Mouse (Mus musculus): ENCODE results near the gene Arl8b. TPM values are rescaled to one million over a fixed set of nuclear protein-coding genes. Genes with fewer than 3 reads are reported as not detected.

The Arl8b gene
- polyA plus RNA-seq, 1 experiment from 2014 or later: 112 TPM

- Histone ChIP-seq H3K4me3 (ENCODE audit: low read depth, low read length) (no peak overlapping the region), H3K9ac (ENCODE audit: low read depth, low read length) (no peak overlapping the region), H3K4me2 (ENCODE audit: low read length) (no peak overlapping the region), H3K36me3 (ENCODE audit: control insufficient read depth, insufficient read depth, low read length) (no peaks in the 10 kb centered on the region), H3K27ac (ENCODE audit: low read length) (no peak overlapping the region), H3K9me3 (replicated peaks; ENCODE audit: control insufficient read depth, low read length, poor library complexity, severe bottlenecking) (no peaks in the 10 kb centered on the region), H3K27me3 (ENCODE audit: control insufficient read depth, insufficient read depth, low read depth, low read length) (no peaks in the 10 kb centered on the region), H3K4me1 (ENCODE audit: control insufficient read depth, insufficient read depth, low read length) (no peaks in the 10 kb centered on the region)
- 91% methylated on average over 1 of the region's 1 CpGs for WGBS
- no peak for ATAC-seq
Measured at GRCm38 (mm10) chr6:108754376-108754775, 28.5 kb upstream of the Arl8b start.

- Histone ChIP-seq H3K9ac (ENCODE audit: low read depth, low read length) (no peak overlapping the region), H3K4me2 (ENCODE audit: low read length) (no peak overlapping the region), H3K4me3 (ENCODE audit: low read depth, low read length) (no peak overlapping the region), H3K27me3 (ENCODE audit: control insufficient read depth, insufficient read depth, low read depth, low read length) (no peaks in the 10 kb centered on the region), H3K27ac (ENCODE audit: low read length) (no peak overlapping the region), H3K36me3 (ENCODE audit: control insufficient read depth, insufficient read depth, low read length) (no peaks in the 10 kb centered on the region), H3K9me3 (replicated peaks; ENCODE audit: control insufficient read depth, low read length, poor library complexity, severe bottlenecking) (no peaks in the 10 kb centered on the region), H3K4me1 (ENCODE audit: control insufficient read depth, insufficient read depth, low read length) (no peaks in the 10 kb centered on the region)
- no peak for ATAC-seq
- 95% methylated on average over 7 of the region's 7 CpGs for WGBS
Measured at GRCm38 (mm10) chr6:108755936-108756335, 27.0 kb upstream of the Arl8b start.

- Histone ChIP-seq H3K4me3 (ENCODE audit: low read depth, low read length) (no peak overlapping the region), H3K4me1 (ENCODE audit: control insufficient read depth, insufficient read depth, low read length) (no peaks in the 10 kb centered on the region), H3K9ac (ENCODE audit: low read depth, low read length) (no peak overlapping the region), H3K27ac (ENCODE audit: low read length) (no peak overlapping the region), H3K36me3 (ENCODE audit: control insufficient read depth, insufficient read depth, low read length) (no peaks in the 10 kb centered on the region), H3K9me3 (replicated peaks; ENCODE audit: control insufficient read depth, low read length, poor library complexity, severe bottlenecking) (no peaks in the 10 kb centered on the region), H3K27me3 (ENCODE audit: control insufficient read depth, insufficient read depth, low read depth, low read length) (no peaks in the 10 kb centered on the region), H3K4me2 (ENCODE audit: low read length) (no peak overlapping the region)
- no peak for ATAC-seq
- WGBS: 82% methylated on average over 10 of the region's 10 CpGs
Measured at GRCm38 (mm10) chr6:108758997-108759697, 23.8 kb upstream of the Arl8b start.

GRCm38 (mm10) chr6:108759698-108760039 is 23.2 kb upstream of the Arl8b start:
- Histone ChIP-seq H3K4me1 (ENCODE audit: control insufficient read depth, insufficient read depth, low read length) (no peaks in the 10 kb centered on the region), H3K4me3 (ENCODE audit: low read depth, low read length) (no peak overlapping the region), H3K27ac (ENCODE audit: low read length) (no peak overlapping the region), H3K36me3 (ENCODE audit: control insufficient read depth, insufficient read depth, low read length) (no peaks in the 10 kb centered on the region), H3K9me3 (replicated peaks; ENCODE audit: control insufficient read depth, low read length, poor library complexity, severe bottlenecking) (no peaks in the 10 kb centered on the region), H3K4me2 (ENCODE audit: low read length) (no peak overlapping the region), H3K9ac (ENCODE audit: low read depth, low read length) (no peak overlapping the region), H3K27me3 (ENCODE audit: control insufficient read depth, insufficient read depth, low read depth, low read length) (no peaks in the 10 kb centered on the region)
- 72% methylated on average over 5 of the region's 5 CpGs for WGBS
- no peak for ATAC-seq

GRCm38 (mm10) chr6:108770880-108771279 is 12.0 kb upstream of the Arl8b start:
- Histone ChIP-seq H3K27me3 (ENCODE audit: control insufficient read depth, insufficient read depth, low read depth, low read length) (no peaks in the 10 kb centered on the region), H3K9me3 (replicated peaks; ENCODE audit: control insufficient read depth, low read length, poor library complexity, severe bottlenecking) (no peaks in the 10 kb centered on the region), H3K9ac (ENCODE audit: low read depth, low read length) (no peak overlapping the region), H3K27ac (ENCODE audit: low read length) (no peak overlapping the region), H3K4me2 (ENCODE audit: low read length) (no peak overlapping the region), H3K4me1 (ENCODE audit: control insufficient read depth, insufficient read depth, low read length) (no peaks in the 10 kb centered on the region), H3K36me3 (ENCODE audit: control insufficient read depth, insufficient read depth, low read length) (no peaks in the 10 kb centered on the region), H3K4me3 (ENCODE audit: low read depth, low read length) (no peak overlapping the region)
- 81% methylated on average over 3 of the region's 3 CpGs for WGBS
- no peak for ATAC-seq

- no peak overlapping the region for H3K4me3 ChIP-seq (ENCODE audit: low read depth, low read length)
- H3K9me3 ChIP-seq (replicated peaks; ENCODE audit: control insufficient read depth, low read length, poor library complexity, severe bottlenecking): no peaks in the 10 kb centered on the region
- no peak overlapping the region for H3K4me2 ChIP-seq (ENCODE audit: low read length)
- no peaks in the 10 kb centered on the region for H3K27me3 ChIP-seq (ENCODE audit: control insufficient read depth, insufficient read depth, low read depth, low read length)
- H3K9ac ChIP-seq (ENCODE audit: low read depth, low read length): no peak overlapping the region
- no peaks in the 10 kb centered on the region for H3K36me3 ChIP-seq (ENCODE audit: control insufficient read depth, insufficient read depth, low read length)
- WGBS: 18% methylated on average over 9 of the region's 9 CpGs
- peak; percentile 42; the same call in 1 of the 2 replicates for ATAC-seq
- H3K27ac ChIP-seq (ENCODE audit: low read length): no peak overlapping the region
- no peaks in the 10 kb centered on the region for H3K4me1 ChIP-seq (ENCODE audit: control insufficient read depth, insufficient read depth, low read length)
Measured at GRCm38 (mm10) chr6:108772913-108773312, 10.0 kb upstream of the Arl8b start.

GRCm38 (mm10) chr6:108773480-108773879 is 9.4 kb upstream of the Arl8b start:
- H3K4me3 ChIP-seq (ENCODE audit: low read depth, low read length): no peak overlapping the region
- no peaks in the 10 kb centered on the region for H3K27me3 ChIP-seq (ENCODE audit: control insufficient read depth, insufficient read depth, low read depth, low read length)
- WGBS: 84% methylated on average over 6 of the region's 6 CpGs

GRCm38 (mm10) chr6:108776274-108776673 is 6.6 kb upstream of the Arl8b start:
- no peak overlapping the region for H3K9ac ChIP-seq (ENCODE audit: low read depth, low read length)
- H3K9me3 ChIP-seq (replicated peaks; ENCODE audit: control insufficient read depth, low read length, poor library complexity, severe bottlenecking): no peaks in the 10 kb centered on the region
- no peak overlapping the region for H3K4me2 ChIP-seq (ENCODE audit: low read length)
- H3K36me3 ChIP-seq (ENCODE audit: control insufficient read depth, insufficient read depth, low read length): no peaks in the 10 kb centered on the region
- H3K4me1 ChIP-seq (ENCODE audit: control insufficient read depth, insufficient read depth, low read length): no peaks in the 10 kb centered on the region
- H3K4me3 ChIP-seq (ENCODE audit: low read depth, low read length): no peak overlapping the region
- H3K27ac ChIP-seq (ENCODE audit: low read length): no peak overlapping the region
- ATAC-seq: no peak
- no peaks in the 10 kb centered on the region for H3K27me3 ChIP-seq (ENCODE audit: control insufficient read depth, insufficient read depth, low read depth, low read length)

More at GRCm38 (mm10) chr6:108773480-108773879, 9.4 kb upstream of the Arl8b start:
- no peak for ATAC-seq
- Histone ChIP-seq H3K9ac (ENCODE audit: low read depth, low read length) (no peak overlapping the region), H3K4me1 (ENCODE audit: control insufficient read depth, insufficient read depth, low read length) (no peaks in the 10 kb centered on the region), H3K27ac (ENCODE audit: low read length) (no peak overlapping the region), H3K9me3 (replicated peaks; ENCODE audit: control insufficient read depth, low read length, poor library complexity, severe bottlenecking) (no peaks in the 10 kb centered on the region), H3K4me2 (ENCODE audit: low read length) (no peak overlapping the region), H3K36me3 (ENCODE audit: control insufficient read depth, insufficient read depth, low read length) (no peaks in the 10 kb centered on the region)

GRCm38 (mm10) chr6:108777560-108778287 is 5.2 kb upstream of the Arl8b start:
- WGBS: 80% methylated on average over 8 of the region's 8 CpGs
- H3K9me3 ChIP-seq (replicated peaks; ENCODE audit: control insufficient read depth, low read length, poor library complexity, severe bottlenecking): no peaks in the 10 kb centered on the region
- H3K4me1 ChIP-seq (ENCODE audit: control insufficient read depth, insufficient read depth, low read length): no peaks in the 10 kb centered on the region
- no peak overlapping the region for H3K27ac ChIP-seq (ENCODE audit: low read length)
- H3K9ac ChIP-seq (ENCODE audit: low read depth, low read length): no peak overlapping the region
- no peaks in the 10 kb centered on the region for H3K36me3 ChIP-seq (ENCODE audit: control insufficient read depth, insufficient read depth, low read length)
- H3K4me2 ChIP-seq (ENCODE audit: low read length): no peak overlapping the region
- no peak overlapping the region for H3K4me3 ChIP-seq (ENCODE audit: low read depth, low read length)
- no peak for ATAC-seq
- H3K27me3 ChIP-seq (ENCODE audit: control insufficient read depth, insufficient read depth, low read depth, low read length): no peaks in the 10 kb centered on the region
